Mouse (Mus musculus) right cerebral cortex, adult 2 months (tissue): ENCODE results near the gene Dock10.

Experiments
- DNase-seq, 2 experiments: peaks; one replicate each; pipeline ENCODE4 v3.0.0; 2021 to 2022; ENCODE audit warnings: low spot score in 2 of 2

Gene Dock10

GRCm38 (mm10) chr1:80656389-80656788 lies 101.9 kb downstream of the Dock10 start:
- no peak for DNase-seq

GRCm38 (mm10) chr1:80655854-80656253 lies 102.5 kb downstream of the Dock10 start:
- DNase-seq: no peak

- DNase-seq: no peak
Observed at GRCm38 (mm10) chr1:80655195-80655594, 103.1 kb downstream of the Dock10 start.

GRCm38 (mm10) chr1:80654177-80654576 lies 104.2 kb downstream of the Dock10 start:
- DNase-seq: no peak

- DNase-seq: no peak
Observed at GRCm38 (mm10) chr1:80652803-80653202, 105.5 kb downstream of the Dock10 start.

GRCm38 (mm10) chr1:80652083-80652482 lies 106.2 kb downstream of the Dock10 start:
- DNase-seq: no peak

GRCm38 (mm10) chr1:80646602-80647001 lies 111.7 kb downstream of the Dock10 start:
- DNase-seq: no peak

- DNase-seq: no peak
Observed at GRCm38 (mm10) chr1:80643866-80644451, 114.4 kb downstream of the Dock10 start.

- DNase-seq: no peak
Observed at GRCm38 (mm10) chr1:80641832-80642231, 116.5 kb downstream of the Dock10 start.

- DNase-seq: no peak
Observed at GRCm38 (mm10) chr1:80641288-80641687, 117.0 kb downstream of the Dock10 start.

- no peak for DNase-seq
Observed at GRCm38 (mm10) chr1:80639553-80639952, 118.8 kb downstream of the Dock10 start.

- DNase-seq: peak in 1 of 2 experiments; percentile 55
Observed at GRCm38 (mm10) chr1:80637214-80637705, 121.1 kb downstream of the Dock10 start.

GRCm38 (mm10) chr1:80635825-80636224 lies 122.5 kb downstream of the Dock10 start:
- DNase-seq: no peak

GRCm38 (mm10) chr1:80633536-80633935 lies 124.8 kb downstream of the Dock10 start:
- DNase-seq: no peak

- no peak for DNase-seq
Observed at GRCm38 (mm10) chr1:80630179-80631149, 127.9 kb downstream of the Dock10 start.

- DNase-seq: no peak
Observed at GRCm38 (mm10) chr1:80628054-80628453, 130.3 kb downstream of the Dock10 start.

- DNase-seq: no peak
Observed at GRCm38 (mm10) chr1:80626800-80627199, 131.5 kb downstream of the Dock10 start.

GRCm38 (mm10) chr1:80625371-80625770 lies 133.0 kb downstream of the Dock10 start:
- DNase-seq: no peak

GRCm38 (mm10) chr1:80624552-80624951 lies 133.8 kb downstream of the Dock10 start:
- DNase-seq: no peak

- DNase-seq: no peak
Observed at GRCm38 (mm10) chr1:80622646-80623045, 135.7 kb downstream of the Dock10 start.

GRCm38 (mm10) chr1:80619100-80619499 lies 139.2 kb downstream of the Dock10 start:
- no peak for DNase-seq

- DNase-seq: peak in 1 of 2 experiments; percentile 34
Observed at GRCm38 (mm10) chr1:80616671-80617070, 141.7 kb downstream of the Dock10 start.

GRCm38 (mm10) chr1:80614750-80615149 lies 143.6 kb downstream of the Dock10 start:
- no peak for DNase-seq
